Mouse (Mus musculus): ENCODE measurements around the gene Plscr1.

DNA sequence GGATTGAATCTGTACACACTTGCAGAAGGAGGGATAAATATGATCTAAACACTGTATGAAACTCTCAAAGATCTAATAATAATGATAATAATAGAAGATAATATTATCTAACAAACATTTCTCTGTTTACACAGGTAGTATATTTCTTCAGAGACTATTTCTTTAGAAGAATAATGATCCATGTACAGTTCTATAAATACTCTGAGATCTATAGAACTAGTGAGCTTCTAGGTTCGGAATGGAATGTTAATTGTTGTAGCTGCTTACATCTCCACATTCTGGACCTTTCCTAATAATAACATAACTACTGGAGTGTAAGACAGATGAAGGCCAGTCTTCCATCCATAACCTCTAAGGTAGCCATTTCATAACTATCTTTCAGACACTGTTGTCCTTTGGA is 59.5 kb downstream of the Plscr1 start, which contains the start of gene 1700057G04Rik:
- TF ChIP-seq ELF1 (IDR thresholded peaks at IDR 0.05; ENCODE audit: low read depth, low read length) (no peak), JUND (IDR thresholded peaks at IDR 0.05; ENCODE audit: low read depth, low read length) (no peak), USF1 (IDR thresholded peaks at IDR 0.05; ENCODE audit: low read depth, low read length) (no peak), TAL1 (IDR thresholded peaks at IDR 0.05; ENCODE audit: low read length) (no peak), POLR2A (IDR thresholded peaks at IDR 0.05; ENCODE audit: control insufficient read depth in 1 of 2, insufficient read depth in 1 of 2, low read depth in 1 of 2, low read length in 2 of 2, poor library complexity in 1 of 2) (no peak), GABPA (IDR thresholded peaks at IDR 0.05; ENCODE audit: low read depth, low read length) (no peak), BHLHE40 (IDR thresholded peaks at IDR 0.05; ENCODE audit: borderline replicate concordance, low read depth, low read length) (no peak), CHD2 (IDR thresholded peaks at IDR 0.05; ENCODE audit: low read length) (no peak), MXI1 (IDR thresholded peaks at IDR 0.05; ENCODE audit: low read depth, low read length) (no peak), CTCF (IDR thresholded peaks at IDR 0.05 in 2 of 3, conservative IDR thresholded peaks at IDR 0.05 in 1 of 3; ENCODE audit: control insufficient read depth in 1 of 3, insufficient read depth in 1 of 3, low read depth in 2 of 3, low read length in 3 of 3, poor library complexity in 1 of 3, severe bottlenecking in 1 of 3) (no peak), MYB (IDR thresholded peaks at IDR 0.05; ENCODE audit: low read depth, low read length) (no peak), GATA1 (IDR thresholded peaks at IDR 0.05; ENCODE audit: low read depth, low read length) (no peak), MAFK (IDR thresholded peaks at IDR 0.05; ENCODE audit: borderline replicate concordance, low read depth, low read length) (no peak), SMC3 (IDR thresholded peaks at IDR 0.05; ENCODE audit: low read depth, low read length) (no peak)

All from MEL (cell line).